Mouse (Mus musculus) CD4-positive helper T cell, adult 2 months (primary cell): Measurements from ENCODE around the gene Cox7a1.
"Not testable (repeated sequence)": the region's sequence is repeated elsewhere in the genome, so short reads cannot be mapped to it uniquely, and the experiment has no call there.

ENCODE experiments used
- DNase-seq: peaks from one replicate; pipeline ENCODE4 v3.0.0-alpha.2; 2012; ENCODE audit warnings: low read depth, missing footprints, low spot score

Cox7a1 gene

DNA sequence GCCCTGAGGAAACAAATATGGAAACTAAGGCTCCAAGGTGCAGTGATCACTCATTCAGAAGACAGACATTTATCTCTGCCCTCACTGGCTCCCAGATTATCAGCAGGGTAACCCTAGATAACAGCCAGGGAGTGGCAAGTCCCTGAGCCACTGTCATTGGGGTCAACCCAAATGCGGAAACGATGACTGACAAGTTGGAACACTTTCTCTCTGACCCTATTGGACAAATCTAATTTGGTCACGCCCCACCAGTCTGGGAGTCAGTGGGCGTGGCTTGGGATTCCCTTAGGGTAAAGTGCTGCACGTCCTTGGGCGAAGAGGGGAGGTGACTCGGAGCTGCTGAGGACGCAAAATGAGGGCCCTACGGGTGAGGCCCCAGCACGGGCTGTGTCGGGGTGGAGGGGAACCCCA, at the start of gene Cox7a1:
TSS of gene Cox7a1 (plus strand) at position 266 of the 411 bp plus-strand sequence.
- peak; percentile 84 for DNase-seq

DNA sequence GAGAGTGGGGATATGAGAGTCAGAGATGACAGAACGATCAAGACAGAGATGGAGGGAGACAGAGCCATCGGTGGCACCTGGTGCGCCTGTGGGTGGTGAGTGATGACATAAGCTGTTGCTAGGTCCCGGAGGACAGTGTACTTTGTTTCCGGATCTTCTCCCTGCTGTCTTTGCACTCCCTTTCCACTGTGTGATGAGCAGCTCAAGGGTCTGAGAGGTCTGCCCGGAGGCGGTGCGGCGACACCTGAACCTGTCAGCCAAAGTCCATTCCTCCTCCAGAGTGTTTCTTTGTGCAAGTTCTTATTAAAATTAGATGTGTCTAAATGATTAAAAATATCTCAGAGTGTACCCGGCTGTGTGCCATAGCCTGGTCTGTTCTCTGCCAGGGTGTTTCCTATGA, 47.1 kb upstream of the Cox7a1 start:
- DNase-seq, result no peak

GRCm38 (mm10) chr7:30143170-30143554, 40.8 kb upstream of the Cox7a1 start:
- DNase-seq, result no peak

DNA sequence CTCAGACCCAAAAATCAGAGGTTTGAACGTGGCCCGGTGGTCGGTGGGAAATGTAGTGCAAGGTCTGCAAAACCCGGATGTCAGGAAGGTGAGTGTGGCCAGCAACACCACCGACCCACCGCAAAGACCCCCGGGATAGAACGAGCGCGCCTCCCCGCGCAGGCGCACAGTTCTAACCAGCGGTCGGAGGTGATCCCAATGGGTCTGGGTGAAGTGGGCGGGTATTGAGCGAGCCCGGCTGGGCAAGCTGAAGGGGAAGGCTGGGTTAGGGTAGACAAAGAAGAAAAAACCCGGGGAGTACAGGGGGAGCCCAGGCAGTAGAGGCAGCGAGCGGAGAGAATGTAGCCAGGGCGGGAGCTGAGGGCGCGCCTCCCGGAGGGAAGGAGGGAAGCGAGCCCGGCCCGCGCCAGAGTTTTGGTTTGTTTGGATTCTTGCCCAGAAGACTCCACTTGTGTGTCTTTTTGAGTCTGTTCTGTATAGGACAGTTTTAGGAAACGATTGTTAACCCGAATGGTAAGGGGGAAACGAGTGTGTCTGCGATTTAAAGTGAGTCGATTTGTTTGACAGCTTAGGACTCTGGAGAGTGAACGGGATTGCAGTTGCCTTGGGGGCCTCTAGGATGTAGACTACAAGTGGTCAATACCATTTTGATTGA, 40.3 kb upstream of the Cox7a1 start:
- DNase-seq, result no peak

GRCm38 (mm10) chr7:30147011-30147410, 36.9 kb upstream of the Cox7a1 start:
- no peak for DNase-seq

DNA sequence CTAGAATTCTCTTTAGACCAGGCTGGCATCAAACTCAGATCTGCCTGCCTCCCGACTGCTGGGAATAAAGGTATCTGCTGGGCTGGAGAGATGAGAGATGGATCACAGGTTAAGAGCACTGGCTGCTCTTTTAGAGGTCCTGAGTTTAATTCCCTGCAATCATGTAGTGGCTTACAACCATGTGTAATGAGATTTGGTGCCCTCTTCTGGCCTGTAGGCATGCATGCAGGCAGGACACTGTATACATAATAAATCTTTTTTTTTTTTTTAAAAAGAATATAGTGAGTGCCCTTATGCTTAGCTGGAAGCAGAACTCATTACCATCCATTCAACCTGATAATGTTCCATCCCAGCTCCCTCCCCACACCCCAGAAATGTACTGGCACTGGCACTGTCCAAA, 29.9 kb upstream of the Cox7a1 start:
- no peak for DNase-seq

- DNase-seq, result no peak
These were observed 28.4 kb upstream of the Cox7a1 start for GRCm38 (mm10) chr7:30155507-30155906.

DNA sequence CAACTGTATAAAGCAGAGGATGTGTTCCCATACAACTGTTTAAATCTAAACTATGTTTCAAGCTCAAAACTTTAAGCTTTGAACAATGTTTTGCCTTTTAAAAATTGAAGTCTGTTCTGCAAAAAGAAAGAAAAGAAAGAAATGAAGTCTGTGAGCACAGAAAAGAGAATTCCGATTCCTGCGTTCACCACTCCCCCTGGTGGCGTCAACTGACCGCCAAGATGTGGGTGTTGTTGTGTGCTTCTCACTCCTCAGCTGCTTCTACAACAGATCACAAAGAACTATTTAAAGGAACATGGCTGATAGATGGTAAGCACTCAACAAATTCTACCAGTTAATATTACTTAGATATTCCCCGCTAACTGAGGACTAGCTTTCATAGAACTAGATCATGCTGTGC, 20.8 kb upstream of the Cox7a1 start:
- DNase-seq, result no peak

- DNase-seq, result no peak
These were observed 19.2 kb upstream of the Cox7a1 start for GRCm38 (mm10) chr7:30164745-30165144.

DNA sequence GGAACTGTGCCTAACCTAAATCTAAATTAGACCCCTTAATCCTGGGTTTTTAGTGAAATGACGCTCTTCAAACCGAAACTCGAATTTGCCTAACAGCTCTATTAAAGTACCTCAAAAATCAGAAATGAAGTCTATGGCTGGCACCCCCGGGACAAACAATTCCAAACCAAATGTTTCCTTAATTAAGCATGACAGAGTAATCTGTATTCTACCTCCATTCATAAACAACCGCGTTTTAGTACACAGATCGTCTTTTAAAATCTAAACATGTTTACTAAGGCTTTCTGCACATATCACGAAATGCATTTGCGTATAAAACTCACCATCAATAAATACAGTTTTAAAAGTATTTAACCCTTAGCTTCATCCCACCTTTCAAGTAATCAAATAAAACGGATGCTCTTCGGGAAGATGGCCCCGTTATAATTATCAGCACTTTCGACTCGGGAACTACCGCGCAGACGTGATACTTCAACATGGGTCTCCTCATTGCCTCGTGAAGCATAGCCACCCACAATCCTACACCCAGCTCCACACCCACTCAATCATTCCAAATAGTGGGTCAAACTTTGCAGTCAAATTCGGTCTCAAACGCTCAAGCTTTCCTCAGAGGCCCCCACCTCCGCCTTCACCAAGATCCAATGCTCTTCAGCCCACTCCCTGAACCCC, 14.9 kb upstream of the Cox7a1 start:
- no peak for DNase-seq

- peak; percentile 93 for DNase-seq
These were observed 14.2 kb upstream of the Cox7a1 start, which contains the start of gene Zfp146 for GRCm38 (mm10) chr7:30169583-30170282. Gene Zfp146, minus strand, starts transcription at chr7:30169750.

GRCm38 (mm10) chr7:30170283-30170951, 13.5 kb upstream of the Cox7a1 start:
- DNase-seq, result no peak

- DNase-seq, result peak; percentile 30
These were observed 7.5 kb upstream of the Cox7a1 start for GRCm38 (mm10) chr7:30176474-30176873.

GRCm38 (mm10) chr7:30178256-30178655, 5.7 kb upstream of the Cox7a1 start:
- DNase-seq, result no peak

GRCm38 (mm10) chr7:30181308-30181707, 2.6 kb upstream of the Cox7a1 start:
- DNase-seq, result peak; percentile 79

GRCm38 (mm10) chr7:30181929-30182328, 2.0 kb upstream of the Cox7a1 start:
- not testable (repeated sequence) for DNase-seq

- DNase-seq, result not testable (repeated sequence)
These were observed 755 bp upstream of the Cox7a1 start for GRCm38 (mm10) chr7:30183189-30183588.

GRCm38 (mm10) chr7:30184641-30185348, 851 bp downstream of the Cox7a1 start:
- DNase-seq, result no peak

GRCm38 (mm10) chr7:30188344-30189115, 4.6 kb downstream of the Cox7a1 start:
- no peak for DNase-seq

DNA sequence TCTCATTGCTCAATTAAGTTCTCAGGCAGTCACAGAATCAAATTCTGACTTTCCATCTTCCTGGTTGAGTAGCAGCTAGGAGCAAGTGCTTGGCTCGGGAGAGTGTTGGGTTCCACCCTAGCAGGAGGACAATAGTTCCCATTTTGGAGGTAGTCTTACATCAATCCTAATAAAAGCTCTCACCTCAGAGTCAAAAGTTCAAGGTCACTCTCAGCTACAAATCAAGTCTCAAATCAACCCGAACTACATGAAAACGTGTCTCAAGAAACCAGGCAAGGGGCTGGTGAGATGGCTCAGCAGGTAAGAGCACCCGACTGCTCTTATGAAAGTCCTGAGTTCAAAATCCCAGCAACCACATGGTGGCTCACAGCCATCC, 5.2 kb downstream of the Cox7a1 start:
- no peak for DNase-seq

GRCm38 (mm10) chr7:30192088-30192487, 8.1 kb downstream of the Cox7a1 start:
- no peak for DNase-seq
